Mouse (Mus musculus): Measurements from ENCODE around the gene Hoxd11.

The Hoxd11 gene

GRCm38 (mm10) chr2:74732513-74733316, 53.4 kb downstream of the Hoxd11 start:
- DNase-seq: no peak

GRCm38 (mm10) chr2:74733317-74733661, 53.9 kb downstream of the Hoxd11 start:
- no peak for DNase-seq

- DNase-seq: no peak
Measured at GRCm38 (mm10) chr2:74733765-74734164, 54.4 kb downstream of the Hoxd11 start.

- DNase-seq: no peak
Measured at GRCm38 (mm10) chr2:74734451-74734850, 55.1 kb downstream of the Hoxd11 start.

- DNase-seq: no peak
Measured at GRCm38 (mm10) chr2:74734996-74735811, 55.8 kb downstream of the Hoxd11 start.

- DNase-seq: no peak
Measured at GRCm38 (mm10) chr2:74735851-74736687, 56.7 kb downstream of the Hoxd11 start.

Data from kidney, adult 9 months (tissue).